Mouse (Mus musculus): ENCODE measurements at regions not wholly inside any gene's neighbourhood (a gene's known extent, or its start where the extent isn't known, plus 50 kb on each side); places are given as distances from the start of the nearest gene placed in this dataset.

GRCm38 (mm10) chr3:143040666-143041065 lies 158.9 kb upstream of the Pkn2 start:
- Histone ChIP-seq H3K4me1 (ENCODE audit: control insufficient read depth in 1 of 2, insufficient read depth in 2 of 2, low read length in 2 of 2) (no peaks in the 10 kb centered on the region), H3K4me3 (ENCODE audit: control insufficient read depth in 1 of 2, insufficient read depth in 1 of 2, low read depth in 2 of 2, low read length in 2 of 2) (no peak overlapping the region), H3K79me2 (ENCODE audit: control insufficient read depth, insufficient read depth, low read length, poor library complexity) (no peaks in the 10 kb centered on the region), H3K36me3 (ENCODE audit: control insufficient read depth in 1 of 2, insufficient read depth in 2 of 2, low read length in 2 of 2) (no peaks in the 10 kb centered on the region), H3K27ac (ENCODE audit: control insufficient read depth, low read depth, low read length) (no peak overlapping the region), H3K9ac (ENCODE audit: control insufficient read depth, low read depth, low read length, poor library complexity, severe bottlenecking) (no peak overlapping the region), H3K9me3 (replicated peaks; ENCODE audit: insufficient read depth, low read length) (no peaks in the 10 kb centered on the region), H3K27me3 (ENCODE audit: control insufficient read depth in 1 of 2, insufficient read depth in 2 of 2, low read length in 2 of 2) (no peaks in the 10 kb centered on the region)
- no peak for TF ChIP-seq TAL1 (IDR thresholded peaks at IDR 0.05; ENCODE audit: low read length)
- no peak for TF ChIP-seq MYC (IDR thresholded peaks at IDR 0.05; ENCODE audit: low read depth, low read length)
- no peak for TF ChIP-seq BHLHE40 (IDR thresholded peaks at IDR 0.05; ENCODE audit: borderline replicate concordance, low read depth, low read length)
- TF ChIP-seq MAZ (IDR thresholded peaks at IDR 0.05; ENCODE audit: low read depth, low read length), result no peak
- DNase-seq (ENCODE audit: low read depth, low spot score), result no peak

GRCm38 (mm10) chr3:143036108-143036507 lies 154.3 kb upstream of the Pkn2 start:
- DNase-seq (ENCODE audit: low read depth, low spot score), result peak; percentile 26
- no peak overlapping the region for H3K4me3 ChIP-seq (ENCODE audit: control insufficient read depth in 1 of 2, insufficient read depth in 1 of 2, low read depth in 2 of 2, low read length in 2 of 2)
- no peaks in the 10 kb centered on the region for H3K27me3 ChIP-seq (ENCODE audit: control insufficient read depth in 1 of 2, insufficient read depth in 2 of 2, low read length in 2 of 2)
- no peaks in the 10 kb centered on the region for H3K4me1 ChIP-seq (ENCODE audit: control insufficient read depth in 1 of 2, insufficient read depth in 2 of 2, low read length in 2 of 2)
- peak; percentile 48 for TF ChIP-seq ZNF384 (IDR thresholded peaks at IDR 0.05; ENCODE audit: low read depth, low read length)
- no peak for TF ChIP-seq RAD21 (IDR thresholded peaks at IDR 0.05; ENCODE audit: low read depth, low read length)
- H3K27ac ChIP-seq (ENCODE audit: control insufficient read depth, low read depth, low read length), result no peak overlapping the region
- H3K36me3 ChIP-seq (ENCODE audit: control insufficient read depth in 1 of 2, insufficient read depth in 2 of 2, low read length in 2 of 2), result no peaks in the 10 kb centered on the region
- H3K9me3 ChIP-seq (replicated peaks; ENCODE audit: insufficient read depth, low read length), result no peaks in the 10 kb centered on the region
- no peak overlapping the region for H3K9ac ChIP-seq (ENCODE audit: control insufficient read depth, low read depth, low read length, poor library complexity, severe bottlenecking)
- H3K79me2 ChIP-seq (ENCODE audit: control insufficient read depth, insufficient read depth, low read length, poor library complexity), result no peaks in the 10 kb centered on the region

DNA sequence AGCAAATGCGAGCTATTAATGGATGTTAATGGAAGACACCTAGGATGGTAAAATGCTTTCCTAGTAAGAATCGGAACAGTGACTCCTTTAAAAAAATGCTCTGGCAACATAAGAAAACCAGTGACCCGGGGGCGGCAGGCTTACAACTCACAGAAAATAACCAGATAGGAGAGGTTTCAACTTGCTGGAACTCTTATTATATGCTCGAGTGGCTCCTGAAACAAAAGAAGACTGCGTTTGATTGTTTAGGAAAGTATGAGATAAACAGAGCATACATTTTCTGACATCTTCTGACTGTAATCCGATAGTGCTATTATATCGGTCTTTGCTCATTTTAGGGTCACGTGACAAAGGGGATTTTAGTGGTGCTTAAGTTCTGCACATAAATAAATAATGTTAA lies 152.8 kb upstream of the Pkn2 start:
- no peak overlapping the region for H3K27ac ChIP-seq (ENCODE audit: control insufficient read depth, low read depth, low read length)
- H3K79me2 ChIP-seq (ENCODE audit: control insufficient read depth, insufficient read depth, low read length, poor library complexity), result no peaks in the 10 kb centered on the region
- no peak overlapping the region for H3K9ac ChIP-seq (ENCODE audit: control insufficient read depth, low read depth, low read length, poor library complexity, severe bottlenecking)
- H3K9me3 ChIP-seq (replicated peaks; ENCODE audit: insufficient read depth, low read length), result no peaks in the 10 kb centered on the region
- H3K27me3 ChIP-seq (ENCODE audit: control insufficient read depth in 1 of 2, insufficient read depth in 2 of 2, low read length in 2 of 2), result no peaks in the 10 kb centered on the region
- H3K4me1 ChIP-seq (ENCODE audit: control insufficient read depth in 1 of 2, insufficient read depth in 2 of 2, low read length in 2 of 2), result no peaks in the 10 kb centered on the region
- no peak overlapping the region for H3K4me3 ChIP-seq (ENCODE audit: control insufficient read depth in 1 of 2, insufficient read depth in 1 of 2, low read depth in 2 of 2, low read length in 2 of 2)
- no peak for TF ChIP-seq POLR2AphosphoS2 (IDR thresholded peaks at IDR 0.05; ENCODE audit: low read length)
- TF ChIP-seq NELFE (IDR thresholded peaks at IDR 0.05; ENCODE audit: low read depth, low read length), result no peak
- TF ChIP-seq MEF2A (IDR thresholded peaks at IDR 0.05; ENCODE audit: extremely low read depth, insufficient replicate concordance, low read depth, low read length, poor library complexity, severe bottlenecking), result no peak
- TF ChIP-seq MAZ (IDR thresholded peaks at IDR 0.05; ENCODE audit: low read depth, low read length), result no peak
- TF ChIP-seq TBP (IDR thresholded peaks at IDR 0.05; ENCODE audit: low read depth, low read length), result no peak
- no peak for TF ChIP-seq ZKSCAN1 (IDR thresholded peaks at IDR 0.05; ENCODE audit: low read depth, low read length)
- no peak for TF ChIP-seq MAFK (IDR thresholded peaks at IDR 0.05; ENCODE audit: borderline replicate concordance, low read depth, low read length)
- TF ChIP-seq MYB (IDR thresholded peaks at IDR 0.05; ENCODE audit: low read depth, low read length), result no peak
- no peak for TF ChIP-seq POLR2AphosphoS5 (IDR thresholded peaks at IDR 0.05; ENCODE audit: borderline replicate concordance, low read depth, low read length)
- TF ChIP-seq MAX (IDR thresholded peaks at IDR 0.05; ENCODE audit: low read length), result no peak
- no peak for TF ChIP-seq USF1 (IDR thresholded peaks at IDR 0.05; ENCODE audit: low read depth, low read length)
- no peak for TF ChIP-seq JUND (IDR thresholded peaks at IDR 0.05; ENCODE audit: low read depth, low read length)
- no peak for TF ChIP-seq NRF1 (IDR thresholded peaks at IDR 0.05; ENCODE audit: insufficient read depth, low read depth, low read length, poor library complexity, severe bottlenecking)
- DNase-seq (ENCODE audit: low read depth, low spot score), result no peak
- H3K36me3 ChIP-seq (ENCODE audit: control insufficient read depth in 1 of 2, insufficient read depth in 2 of 2, low read length in 2 of 2), result no peaks in the 10 kb centered on the region
